Mouse (Mus musculus) neural tube, embryonic 11.5 days (tissue): ENCODE measurements at regions not wholly inside any gene's neighbourhood (a gene's known extent, or its start where the extent isn't known, plus 50 kb on each side); places are given as distances from the start of the nearest gene placed in this dataset.

Source experiments
- ATAC-seq: fragments of 200-750 bp; cut with Nextera tagmentation; 2 replicates; pipeline ENCODE4 v1.8.0; 2017; ENCODE audit warnings: moderate number of reproducible peaks, mild to moderate bottlenecking, moderate TSS enrichment, moderate library complexity; ENCODE audit not compliant: insufficient read depth, low FRiP score, low TSS enrichment
- DNase-seq: peaks from one replicate; pipeline ENCODE4 v3.0.0-alpha.2; 2015; ENCODE audit warnings: low spot score
- H3K27ac ChIP-seq: fragments of 300-500 bp; sonication (generic); 2 replicates; pipeline ENCODE4 v1.5.1; 2014; ENCODE audit warnings: low read depth, mild to moderate bottlenecking, low read length
- H3K27me3 ChIP-seq: fragments of 300-500 bp; sonication (generic); 2 replicates; pipeline ENCODE4 v1.6.1; 2014; ENCODE audit warnings: mild to moderate bottlenecking, low read length, mixed read lengths; ENCODE audit not compliant: control insufficient read depth, insufficient read depth
- H3K36me3 ChIP-seq: fragments of 300-500 bp; sonication (generic); 2 replicates; pipeline ENCODE4 v1.6.1; 2014; ENCODE audit warnings: mild to moderate bottlenecking, low read length, moderate library complexity, mixed read lengths; ENCODE audit not compliant: control insufficient read depth, insufficient read depth
- H3K4me1 ChIP-seq: fragments of 300-500 bp; sonication (generic); 2 replicates; pipeline ENCODE4 v1.6.1; 2014; ENCODE audit warnings: low read length, mixed read lengths; ENCODE audit not compliant: control insufficient read depth, insufficient read depth
- H3K4me2 ChIP-seq: fragments of 300-500 bp; sonication (generic); 2 replicates; pipeline ENCODE4 v1.6.1; 2014; ENCODE audit warnings: low read depth, mild to moderate bottlenecking, moderate library complexity
- H3K4me3 ChIP-seq: fragments of 300-500 bp; sonication (generic); 2 replicates; pipeline ENCODE4 v1.5.1; 2014; ENCODE audit warnings: low read depth, low read length
- H3K9ac ChIP-seq: fragments of 300-500 bp; sonication (generic); 2 replicates; pipeline ENCODE4 v1.6.1; 2014; ENCODE audit warnings: mild to moderate bottlenecking, low read length
- H3K9me3 ChIP-seq: fragments of 300-500 bp; sonication (generic); 2 replicates; pipeline ENCODE4 v1.6.1; 2016; ENCODE audit warnings: low read length; ENCODE audit not compliant: control insufficient read depth
- WGBS: fragments of 180-500 bp; shearing (Covaris S2); extraction: QIAGEN DNeasy Blood & Tissue Kit; methylation state at CpG from one replicate; pipeline ENCODE4 v1.1.7; 2014; 5-methylcytosine and 5-hydroxymethylcytosine counted together

DNA sequence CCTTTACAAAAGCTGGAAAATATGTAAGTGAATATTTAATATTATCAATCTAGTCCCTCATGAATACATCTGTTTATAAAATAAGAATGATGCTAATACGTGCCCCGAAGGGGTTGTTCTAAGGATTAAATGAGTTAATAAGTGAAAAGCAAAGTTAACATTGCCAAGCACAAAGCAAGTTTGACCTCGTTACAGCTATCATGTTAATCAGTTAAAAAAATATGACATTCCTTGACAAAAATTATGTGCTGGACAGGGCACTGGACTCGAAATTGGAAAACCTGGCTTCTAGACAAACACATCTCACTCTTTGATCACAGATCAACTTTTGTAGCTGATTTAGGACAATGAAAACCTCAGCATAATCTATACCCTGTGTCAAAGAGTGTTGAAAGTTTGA, 125.8 kb upstream of the Usp24 start:
- Histone ChIP-seq H3K27ac (no peak overlapping the region), H3K4me1 (no peaks in the 10 kb centered on the region), H3K9ac (no peak overlapping the region), H3K4me3 (no peak overlapping the region), H3K4me2 (no peak overlapping the region), H3K9me3 (no peaks in the 10 kb centered on the region), H3K36me3 (no peaks in the 10 kb centered on the region), H3K27me3 (no peaks in the 10 kb centered on the region)
- WGBS = 87% methylated on average over 4 of the region's 4 CpGs
- DNase-seq (no peak), ATAC-seq (no peak)

DNA sequence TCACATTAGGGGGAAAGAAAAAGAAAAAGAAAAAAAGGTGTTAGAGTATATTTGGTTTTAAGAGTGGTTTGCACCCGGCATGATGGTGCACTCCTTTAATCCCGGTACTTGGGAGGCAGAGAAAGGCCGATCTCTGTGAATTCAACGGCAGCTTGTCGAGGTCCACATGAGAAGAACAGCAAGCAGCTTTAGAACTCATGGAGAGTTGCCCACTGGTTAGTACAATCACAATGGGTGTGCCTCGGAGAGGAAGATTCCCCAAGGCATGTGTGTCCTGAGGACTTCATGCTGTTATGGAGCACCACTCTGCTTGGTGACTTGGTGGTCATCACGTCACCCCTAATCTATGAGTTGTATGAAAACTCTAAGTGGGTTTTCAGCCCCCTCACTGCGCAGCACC, 124.7 kb upstream of the Usp24 start:
- Histone ChIP-seq H3K27me3 (no peaks in the 10 kb centered on the region), H3K4me2 (no peak overlapping the region), H3K9ac (no peak overlapping the region), H3K36me3 (no peaks in the 10 kb centered on the region), H3K4me1 (no peaks in the 10 kb centered on the region), H3K4me3 (no peak overlapping the region), H3K27ac (no peak overlapping the region), H3K9me3 (no peaks in the 10 kb centered on the region)
- DNase-seq = no peak
- WGBS = 86% methylated on average over 8 of the region's 8 CpGs
- ATAC-seq = no peak

DNA sequence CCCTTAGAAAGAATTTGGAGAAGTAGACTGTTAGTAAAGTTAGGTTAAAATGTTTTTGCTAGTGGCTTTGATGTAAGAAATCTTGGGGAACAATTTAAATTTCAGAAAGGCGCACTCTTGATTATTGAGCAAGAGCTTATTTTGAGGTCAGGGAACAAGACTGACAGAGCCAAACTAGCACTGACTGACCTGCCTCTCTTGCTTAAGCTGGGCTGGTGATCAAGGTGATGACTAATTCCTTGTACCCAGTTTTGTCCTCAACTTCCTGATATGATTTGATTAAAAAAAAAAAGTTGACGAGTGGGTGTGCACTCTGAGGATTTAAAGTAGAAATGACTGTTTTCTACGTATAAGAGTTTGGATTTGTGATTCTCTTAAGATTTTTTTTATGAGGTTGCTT, 124.2 kb upstream of the Usp24 start:
- Histone ChIP-seq H3K36me3 (no peaks in the 10 kb centered on the region), H3K9me3 (no peaks in the 10 kb centered on the region), H3K4me1 (no peaks in the 10 kb centered on the region), H3K27me3 (no peaks in the 10 kb centered on the region), H3K9ac (no peak overlapping the region), H3K4me3 (no peak overlapping the region), H3K27ac (no peak overlapping the region), H3K4me2 (no peak overlapping the region)
- ATAC-seq (no peak), DNase-seq (no peak)
- 94% methylated on average over 3 of the region's 3 CpGs for WGBS

GRCm38 (mm10) chr4:106193204-106193945, 122.6 kb upstream of the Usp24 start:
- Histone ChIP-seq H3K9ac (no peak overlapping the region), H3K4me1 (no peaks in the 10 kb centered on the region), H3K4me3 (no peak overlapping the region), H3K27me3 (no peaks in the 10 kb centered on the region), H3K9me3 (no peaks in the 10 kb centered on the region), H3K36me3 (no peaks in the 10 kb centered on the region), H3K27ac (no peak overlapping the region), H3K4me2 (no peak overlapping the region)
- DNase-seq = no peak
- 83% methylated on average over 3 of the region's 3 CpGs for WGBS
- no peak for ATAC-seq

- H3K36me3 ChIP-seq = no peaks in the 10 kb centered on the region
- peaks cover 4% of the 10 kb centered on the region for H3K4me1 ChIP-seq
- ATAC-seq (no peak), DNase-seq (no peak)
- H3K27me3 ChIP-seq = no peaks in the 10 kb centered on the region
- no peak overlapping the region for H3K9ac ChIP-seq
- no peaks in the 10 kb centered on the region for H3K9me3 ChIP-seq
- no peak overlapping the region for H3K4me2 ChIP-seq
- H3K4me3 ChIP-seq = no peak overlapping the region
- WGBS = 88% methylated on average over 3 of the region's 3 CpGs
- H3K27ac ChIP-seq = no peak overlapping the region
Observed at GRCm38 (mm10) chr4:106195497-106196166, 120.4 kb upstream of the Usp24 start.

DNA sequence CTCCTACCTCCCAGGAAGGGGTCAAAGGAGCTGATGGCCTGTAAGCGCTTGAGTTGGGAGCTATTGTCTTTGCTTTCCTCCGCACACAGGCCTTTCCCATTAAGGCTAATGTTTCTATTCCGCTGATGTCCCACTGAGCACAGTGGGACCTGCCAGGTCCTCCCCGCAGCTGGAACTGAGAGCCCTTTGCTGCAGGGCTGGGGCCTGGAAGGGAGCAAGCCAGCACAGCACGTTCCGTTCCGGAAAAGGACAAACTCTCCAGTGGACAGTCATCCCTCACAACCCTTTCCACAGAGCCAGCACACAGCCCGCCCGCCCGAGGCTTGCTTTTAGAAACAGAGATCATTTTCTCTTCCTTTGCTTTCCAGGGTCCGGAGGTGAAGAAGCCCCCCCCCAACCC, 116.2 kb upstream of the Usp24 start:
- Histone ChIP-seq H3K9ac (no peak overlapping the region), H3K4me1 (peaks cover 4% of the 10 kb centered on the region), H3K27me3 (no peaks in the 10 kb centered on the region), H3K27ac (0 out of 2 replicates have a peak overlapping the region, but pooled peaks have one; percentile 11), H3K4me2 (0 out of 2 replicates have a peak overlapping the region, but pooled peaks have one; percentile 12), H3K9me3 (no peaks in the 10 kb centered on the region), H3K4me3 (no peak overlapping the region), H3K36me3 (no peaks in the 10 kb centered on the region)
- no peak for ATAC-seq
- WGBS = 7% methylated on average over 11 of the region's 11 CpGs
- DNase-seq = peak; percentile 47

- no peak overlapping the region for H3K4me3 ChIP-seq
- WGBS = 52% methylated on average over 6 of the region's 6 CpGs
- H3K4me1 ChIP-seq = peaks cover 4% of the 10 kb centered on the region
- no peak overlapping the region for H3K9ac ChIP-seq
- 0 out of 2 replicates have a peak, but pooled peaks have one; percentile 38 for ATAC-seq
- no peaks in the 10 kb centered on the region for H3K27me3 ChIP-seq
- H3K4me2 ChIP-seq = no peak overlapping the region
- DNase-seq = peak; percentile 57
- no peaks in the 10 kb centered on the region for H3K36me3 ChIP-seq
- no peak overlapping the region for H3K27ac ChIP-seq
- no peaks in the 10 kb centered on the region for H3K9me3 ChIP-seq
Observed at GRCm38 (mm10) chr4:106200241-106200640, 115.8 kb upstream of the Usp24 start.

DNA sequence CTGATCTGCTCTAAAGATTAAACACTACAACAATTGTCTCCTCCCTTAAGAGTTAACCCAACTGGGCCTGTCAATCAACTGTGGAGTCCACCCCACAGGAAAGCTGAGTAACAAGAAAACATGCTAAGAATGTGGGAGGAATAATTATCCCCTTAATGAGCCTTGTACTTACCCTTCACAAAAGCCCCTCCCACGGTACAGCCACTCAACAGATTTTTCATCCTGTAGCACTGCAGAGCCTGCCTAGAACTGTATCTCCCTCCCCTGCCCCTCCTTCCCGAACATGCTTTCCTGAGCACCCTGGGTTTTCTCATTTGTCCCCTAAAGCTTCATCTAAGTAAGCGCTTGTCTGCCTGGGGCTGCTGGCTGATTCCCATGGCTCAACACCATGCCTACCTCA, 113.5 kb upstream of the Usp24 start:
- peaks cover 4% of the 10 kb centered on the region for H3K4me1 ChIP-seq
- no peaks in the 10 kb centered on the region for H3K27me3 ChIP-seq
- H3K9me3 ChIP-seq = no peaks in the 10 kb centered on the region
- H3K9ac ChIP-seq = no peak overlapping the region
- H3K27ac ChIP-seq = no peak overlapping the region
- ATAC-seq = no peak
- no peak for DNase-seq
- 51% methylated on average over 3 of the region's 3 CpGs for WGBS
- H3K4me3 ChIP-seq = no peak overlapping the region
- H3K36me3 ChIP-seq = no peaks in the 10 kb centered on the region
- H3K4me2 ChIP-seq = no peak overlapping the region

GRCm38 (mm10) chr4:106205200-106205599, 110.8 kb upstream of the Usp24 start:
- DNase-seq (no peak), ATAC-seq (no peak)
- Histone ChIP-seq H3K9me3 (no peaks in the 10 kb centered on the region), H3K4me3 (no peak overlapping the region), H3K27ac (no peak overlapping the region), H3K4me1 (no peaks in the 10 kb centered on the region), H3K27me3 (no peaks in the 10 kb centered on the region), H3K36me3 (no peaks in the 10 kb centered on the region), H3K9ac (no peak overlapping the region), H3K4me2 (no peak overlapping the region)
- 84% methylated on average over 2 of the region's 2 CpGs for WGBS
